Mouse (Mus musculus): Measurements from ENCODE around the gene Arpc3.

Arpc3 gene

GRCm38 (mm10) chr5:122391786-122392180, at the start of gene Arpc3:
Arpc3 (plus strand) TSS chr5:122391878.
- in situ Hi-C loops (cut with MboI; ENCODE audit: low pct_unique_long_range_greater_than_20kb in 1 of 2, low sequenced_read_pairs in 2 of 2, unreplicated experiment in 1 of 2): no loop called here

DNA sequence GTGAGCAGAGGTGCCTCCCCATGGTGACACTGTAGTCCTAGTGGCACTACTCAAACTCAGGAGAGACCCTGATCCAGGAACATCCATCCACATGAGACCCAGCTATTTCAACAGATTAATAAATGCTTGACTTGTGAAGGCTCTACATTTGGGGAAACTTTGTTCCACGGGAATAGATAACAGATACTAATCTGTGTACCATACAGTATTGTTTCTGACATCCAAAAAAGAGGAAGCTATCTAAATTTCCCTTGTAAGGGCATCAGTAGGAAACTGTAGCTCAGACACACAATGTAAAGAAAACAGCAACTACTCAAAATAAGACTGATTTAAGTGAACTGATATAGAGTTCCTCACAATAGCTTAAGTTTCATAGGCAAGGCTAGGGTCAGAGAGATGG, 48.8 kb upstream of the Arpc3 start:
- in situ Hi-C loops (cut with MboI; ENCODE audit: low pct_unique_long_range_greater_than_20kb in 1 of 2, low sequenced_read_pairs in 2 of 2, unreplicated experiment in 1 of 2): no loop called here

- in situ Hi-C loops (cut with MboI; ENCODE audit: low pct_unique_long_range_greater_than_20kb in 1 of 2, low sequenced_read_pairs in 2 of 2, unreplicated experiment in 1 of 2): no loop called here
Measured at GRCm38 (mm10) chr5:122343768-122344167, 47.9 kb upstream of the Arpc3 start.

DNA sequence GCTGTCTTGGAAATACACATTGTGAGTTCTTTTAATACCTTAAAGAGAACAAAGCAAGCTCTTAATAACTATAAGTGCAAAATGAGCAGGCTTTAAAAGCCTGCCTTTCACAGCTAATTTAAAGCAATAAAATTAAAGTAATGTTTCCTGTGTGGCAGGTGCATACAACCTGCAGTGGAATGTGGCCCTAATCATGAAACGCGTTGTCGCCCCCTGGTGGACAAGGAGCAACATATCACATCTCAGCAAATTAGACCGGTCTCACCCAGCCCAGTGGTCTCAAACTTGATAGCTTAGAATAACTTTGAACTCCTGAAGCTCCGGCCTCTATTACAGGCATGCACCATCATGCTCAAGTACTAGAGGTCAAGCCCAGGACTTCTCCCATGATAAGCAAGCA, 47.4 kb upstream of the Arpc3 start:
- in situ Hi-C loops (cut with MboI; ENCODE audit: low pct_unique_long_range_greater_than_20kb in 1 of 2, low sequenced_read_pairs in 2 of 2, unreplicated experiment in 1 of 2): no loop called here

DNA sequence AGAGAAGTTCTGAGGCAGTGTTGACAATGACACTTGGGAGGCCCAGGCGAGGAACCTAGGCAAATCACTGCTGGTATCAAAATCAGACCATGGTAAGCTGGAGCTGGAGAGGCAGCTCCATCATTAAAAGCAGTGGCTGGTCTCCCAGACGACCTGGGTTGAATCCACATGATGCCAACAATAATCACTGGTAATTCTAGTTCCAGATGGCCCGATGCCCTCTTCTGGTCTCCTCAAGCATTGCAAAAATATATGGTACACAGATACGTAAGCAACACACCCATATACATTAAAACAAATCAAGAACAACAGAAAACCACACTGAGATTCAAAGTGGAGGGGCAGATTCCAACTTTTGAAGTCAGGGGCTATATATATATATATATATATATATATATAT, 45.9 kb upstream of the Arpc3 start:
- in situ Hi-C loops (cut with MboI; ENCODE audit: low pct_unique_long_range_greater_than_20kb in 1 of 2, low sequenced_read_pairs in 2 of 2, unreplicated experiment in 1 of 2): loop anchor here in 1 of 2 experiments (5.0 kb wide), 1 partner anchor 78 kb away; no protein-coding TSS in a partner anchor

- in situ Hi-C loops (cut with MboI; ENCODE audit: low pct_unique_long_range_greater_than_20kb in 1 of 2, low sequenced_read_pairs in 2 of 2, unreplicated experiment in 1 of 2): no loop called here
Measured at GRCm38 (mm10) chr5:122353807-122354491, 37.7 kb upstream of the Arpc3 start, which contains the start of the genes Rad9b and Vps29. Rad9b (minus strand) TSS chr5:122354233. Vps29 (plus strand) TSS chr5:122354369.

- in situ Hi-C loops (cut with MboI; ENCODE audit: low pct_unique_long_range_greater_than_20kb in 1 of 2, low sequenced_read_pairs in 2 of 2, unreplicated experiment in 1 of 2): no loop called here
Measured at GRCm38 (mm10) chr5:122354492-122355067, 37.1 kb upstream of the Arpc3 start.

DNA sequence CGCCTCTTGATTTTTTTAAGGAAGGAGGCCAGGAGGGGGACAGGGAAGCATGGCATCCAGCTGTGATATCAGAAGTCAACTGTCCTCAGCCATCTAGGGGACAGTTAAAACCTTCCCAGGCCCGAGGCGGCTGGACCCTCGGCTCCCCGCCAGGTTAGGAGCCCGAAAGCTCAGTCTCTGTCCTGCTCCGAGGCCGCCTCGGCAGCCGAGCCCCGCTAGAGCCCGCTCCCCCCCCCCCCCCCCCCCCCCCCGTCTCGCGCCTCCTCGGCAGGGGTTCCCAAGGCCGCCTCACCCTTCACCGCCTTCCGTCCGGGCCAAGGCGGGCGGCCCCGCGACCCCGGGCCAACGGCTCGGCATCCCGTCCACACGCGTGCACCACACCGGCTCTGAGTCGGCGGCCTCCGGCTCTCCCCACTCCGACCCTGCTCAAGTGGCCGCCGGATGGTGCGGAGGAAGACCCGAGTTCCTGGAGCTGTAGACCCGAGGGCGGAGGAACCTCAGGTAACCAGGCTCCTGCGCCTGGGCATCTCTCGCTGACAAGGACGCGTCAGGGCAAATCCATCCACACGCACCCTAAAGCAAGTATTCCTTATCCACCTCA, 20.0 kb upstream of the Arpc3 start, which contains the start of gene Gpn3:
Gene Gpn3 (plus strand): TSS at position 286 of the 601 bp plus-strand sequence.
- in situ Hi-C loops (cut with MboI; ENCODE audit: low pct_unique_long_range_greater_than_20kb in 1 of 2, low sequenced_read_pairs in 2 of 2, unreplicated experiment in 1 of 2): no loop called here

GRCm38 (mm10) chr5:122372192-122372769, 19.4 kb upstream of the Arpc3 start, which contains the start of gene Fam216a:
Fam216a (minus strand) TSS chr5:122372364.
- in situ Hi-C loops (cut with MboI; ENCODE audit: low pct_unique_long_range_greater_than_20kb in 1 of 2, low sequenced_read_pairs in 2 of 2, unreplicated experiment in 1 of 2): no loop called here

- in situ Hi-C loops (cut with MboI; ENCODE audit: low pct_unique_long_range_greater_than_20kb in 1 of 2, low sequenced_read_pairs in 2 of 2, unreplicated experiment in 1 of 2): no loop called here
Measured at GRCm38 (mm10) chr5:122372878-122373277, 18.8 kb upstream of the Arpc3 start.

- in situ Hi-C loops (cut with MboI; ENCODE audit: low pct_unique_long_range_greater_than_20kb in 1 of 2, low sequenced_read_pairs in 2 of 2, unreplicated experiment in 1 of 2): no loop called here
Measured at GRCm38 (mm10) chr5:122377101-122377833, 14.4 kb upstream of the Arpc3 start.

GRCm38 (mm10) chr5:122378171-122378570, 13.5 kb upstream of the Arpc3 start:
- in situ Hi-C loops (cut with MboI; ENCODE audit: low pct_unique_long_range_greater_than_20kb in 1 of 2, low sequenced_read_pairs in 2 of 2, unreplicated experiment in 1 of 2): no loop called here

- in situ Hi-C loops (cut with MboI; ENCODE audit: low pct_unique_long_range_greater_than_20kb in 1 of 2, low sequenced_read_pairs in 2 of 2, unreplicated experiment in 1 of 2): no loop called here
Measured at GRCm38 (mm10) chr5:122379374-122380155, 12.1 kb upstream of the Arpc3 start.

DNA sequence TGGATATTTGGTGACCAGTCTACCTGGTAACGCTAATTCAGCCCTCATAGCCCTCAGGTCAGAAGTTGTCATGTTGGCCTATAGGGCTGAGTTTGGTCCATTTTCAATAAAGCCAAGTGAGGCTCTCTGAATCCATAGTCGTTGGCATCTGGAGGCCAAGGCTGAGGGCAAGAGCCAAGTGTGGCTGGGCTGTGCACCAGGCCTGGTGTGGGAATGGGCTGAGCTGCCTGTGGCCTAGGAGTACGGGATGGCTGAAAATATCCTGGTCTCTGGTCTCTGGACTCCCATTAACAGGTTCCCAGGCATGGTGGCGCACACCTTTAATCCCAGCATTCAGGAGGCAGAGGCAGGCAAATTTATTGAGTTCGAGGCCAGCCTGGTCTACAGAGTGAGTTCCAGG, 1.7 kb upstream of the Arpc3 start:
- in situ Hi-C loops (cut with MboI; ENCODE audit: low pct_unique_long_range_greater_than_20kb in 1 of 2, low sequenced_read_pairs in 2 of 2, unreplicated experiment in 1 of 2): no loop called here

DNA sequence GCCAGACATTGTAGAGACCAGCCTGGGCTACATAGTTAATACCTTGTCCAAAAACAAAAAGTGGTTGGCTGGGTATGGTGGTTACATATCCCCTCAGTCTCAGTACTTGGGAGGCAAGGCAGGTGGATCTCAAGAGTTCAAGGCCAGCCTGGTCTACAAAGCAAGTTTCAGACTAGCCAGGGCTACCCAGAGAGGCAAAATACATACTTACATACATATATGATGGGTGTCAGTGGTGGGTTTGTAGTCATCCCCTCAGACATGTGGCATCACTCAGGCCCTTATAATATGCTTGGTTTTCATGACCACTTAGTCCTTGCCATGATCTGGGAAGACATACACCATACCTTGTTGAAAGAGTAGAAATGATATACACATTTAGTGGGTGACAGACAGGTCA, 1.0 kb upstream of the Arpc3 start:
- in situ Hi-C loops (cut with MboI; ENCODE audit: low pct_unique_long_range_greater_than_20kb in 1 of 2, low sequenced_read_pairs in 2 of 2, unreplicated experiment in 1 of 2): no loop called here

DNA sequence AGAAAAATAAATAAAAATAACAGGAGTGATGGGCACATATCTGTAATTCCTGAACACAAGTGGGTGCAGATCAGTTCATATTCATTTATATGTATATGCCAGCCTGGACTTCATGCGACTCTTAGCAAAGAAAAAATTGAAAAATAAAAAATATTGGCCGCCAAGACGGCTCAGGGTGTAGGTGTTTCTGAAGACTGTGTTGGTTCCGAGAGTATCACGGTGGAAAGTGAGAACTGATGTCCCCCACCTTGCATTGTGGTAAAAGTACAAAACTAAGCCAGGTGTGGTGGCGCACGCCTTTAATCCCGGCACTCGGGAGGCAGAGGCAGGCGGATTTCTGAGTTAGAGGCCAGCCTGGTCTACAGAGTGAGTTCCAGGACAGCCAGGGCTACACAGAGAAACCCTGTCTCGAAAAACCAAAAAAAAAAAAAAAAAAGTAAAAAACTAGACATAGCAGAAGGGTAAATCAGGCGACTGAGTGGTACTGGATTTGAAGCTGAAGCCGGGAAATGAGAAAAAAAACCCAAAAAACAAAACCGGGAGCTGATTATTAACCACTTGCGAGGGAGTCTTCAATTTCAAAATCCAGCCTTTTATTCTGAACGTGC, 396 bp upstream of the Arpc3 start:
- in situ Hi-C loops (cut with MboI; ENCODE audit: low pct_unique_long_range_greater_than_20kb in 1 of 2, low sequenced_read_pairs in 2 of 2, unreplicated experiment in 1 of 2): no loop called here

GRCm38 (mm10) chr5:122392227-122393004, 738 bp downstream of the Arpc3 start:
- in situ Hi-C loops (cut with MboI; ENCODE audit: low pct_unique_long_range_greater_than_20kb in 1 of 2, low sequenced_read_pairs in 2 of 2, unreplicated experiment in 1 of 2): no loop called here
